Mouse (Mus musculus): ENCODE data around the gene Tmem33. TPM values are rescaled to one million over a fixed set of nuclear protein-coding genes. Genes with fewer than 3 reads are reported as not detected.

Gene Tmem33
- 128 and 130 TPM in 2 replicates for total RNA-seq (2021)
- long read RNA-seq, full-length matches to known transcripts, result 112 of 131 reads
- long read RNA-seq, partial matches to known transcripts, result 10 of 131 reads
- long read RNA-seq, other reads (novel, unspliced or antisense), result 9 of 131 reads

GRCm38 (mm10) chr5:67260531-67261371 is at the start of gene Tmem33:
TSS of gene Tmem33 (plus strand) at chr5:67260565.
- DNase-seq, result peak; percentile 90

DNA sequence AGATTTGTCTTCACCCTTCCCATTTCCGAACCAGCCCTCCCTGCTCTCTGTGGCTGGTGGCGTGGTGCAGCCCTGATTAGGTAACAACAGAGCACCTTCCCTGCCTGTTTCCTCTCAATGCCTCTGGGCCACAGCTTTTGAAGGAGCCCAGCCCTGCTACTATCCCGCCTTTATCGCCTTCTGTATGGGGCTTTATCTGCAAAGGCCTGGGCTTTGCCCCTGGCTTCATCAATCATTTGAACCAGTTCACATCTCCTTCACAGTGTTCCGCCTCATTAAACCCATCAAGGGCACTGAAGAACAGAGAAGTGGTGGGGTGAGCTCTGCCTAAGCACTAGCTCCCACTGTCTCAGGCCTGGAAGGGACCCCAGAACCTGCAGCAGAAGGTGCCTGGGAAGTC is 47.2 kb upstream of the Tmem33 start:
- DNase-seq, result no peak

DNA sequence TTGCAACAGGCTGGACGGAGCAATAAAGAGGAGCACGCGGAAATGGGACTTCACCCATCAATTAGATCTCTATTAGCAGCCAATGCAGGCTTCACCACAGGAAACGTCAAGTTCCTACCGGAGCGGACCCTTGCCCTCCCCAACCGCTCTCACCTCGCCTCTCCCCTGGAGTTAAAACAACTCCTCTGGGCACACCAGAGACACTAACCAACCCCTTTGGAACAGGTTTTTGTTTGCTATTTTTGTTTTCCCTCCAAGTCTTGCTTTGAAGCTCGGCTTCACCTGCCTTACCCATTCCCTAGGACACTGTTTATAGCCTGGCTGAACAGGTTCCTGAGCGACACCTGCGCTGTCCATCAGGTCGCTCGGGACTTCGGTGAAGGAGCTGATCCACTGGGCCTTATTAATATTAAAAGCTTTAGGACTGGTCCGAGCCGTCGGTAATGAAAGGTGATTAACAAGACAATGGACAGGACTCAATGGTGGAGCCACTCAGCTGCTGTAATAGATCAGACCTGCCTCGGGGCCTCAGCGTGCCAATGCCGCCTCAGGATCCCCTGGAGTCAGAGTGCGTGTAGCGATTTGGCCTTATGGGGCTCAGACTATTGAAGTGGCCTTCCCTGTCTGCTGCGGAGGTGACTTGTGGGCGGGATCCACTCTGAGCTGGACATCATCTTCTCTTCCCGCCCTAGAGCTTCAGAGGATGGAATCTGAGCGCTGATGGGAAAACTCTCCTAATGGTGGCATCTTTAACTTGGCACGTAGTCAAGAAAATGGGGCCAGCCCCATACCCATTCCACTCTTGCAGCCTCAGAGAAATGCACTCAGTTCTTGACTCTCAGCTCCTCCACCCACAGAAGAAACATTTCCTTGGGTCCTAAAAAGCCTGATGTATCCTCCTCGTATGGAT is 45.0 kb upstream of the Tmem33 start:
- no peak for DNase-seq

- DNase-seq, result no peak
Measured at GRCm38 (mm10) chr5:67216031-67216778, 44.2 kb upstream of the Tmem33 start.

GRCm38 (mm10) chr5:67216779-67217095 is 43.6 kb upstream of the Tmem33 start:
- no peak for DNase-seq

- no peak for DNase-seq
Measured at GRCm38 (mm10) chr5:67221901-67222300, 38.5 kb upstream of the Tmem33 start.

DNA sequence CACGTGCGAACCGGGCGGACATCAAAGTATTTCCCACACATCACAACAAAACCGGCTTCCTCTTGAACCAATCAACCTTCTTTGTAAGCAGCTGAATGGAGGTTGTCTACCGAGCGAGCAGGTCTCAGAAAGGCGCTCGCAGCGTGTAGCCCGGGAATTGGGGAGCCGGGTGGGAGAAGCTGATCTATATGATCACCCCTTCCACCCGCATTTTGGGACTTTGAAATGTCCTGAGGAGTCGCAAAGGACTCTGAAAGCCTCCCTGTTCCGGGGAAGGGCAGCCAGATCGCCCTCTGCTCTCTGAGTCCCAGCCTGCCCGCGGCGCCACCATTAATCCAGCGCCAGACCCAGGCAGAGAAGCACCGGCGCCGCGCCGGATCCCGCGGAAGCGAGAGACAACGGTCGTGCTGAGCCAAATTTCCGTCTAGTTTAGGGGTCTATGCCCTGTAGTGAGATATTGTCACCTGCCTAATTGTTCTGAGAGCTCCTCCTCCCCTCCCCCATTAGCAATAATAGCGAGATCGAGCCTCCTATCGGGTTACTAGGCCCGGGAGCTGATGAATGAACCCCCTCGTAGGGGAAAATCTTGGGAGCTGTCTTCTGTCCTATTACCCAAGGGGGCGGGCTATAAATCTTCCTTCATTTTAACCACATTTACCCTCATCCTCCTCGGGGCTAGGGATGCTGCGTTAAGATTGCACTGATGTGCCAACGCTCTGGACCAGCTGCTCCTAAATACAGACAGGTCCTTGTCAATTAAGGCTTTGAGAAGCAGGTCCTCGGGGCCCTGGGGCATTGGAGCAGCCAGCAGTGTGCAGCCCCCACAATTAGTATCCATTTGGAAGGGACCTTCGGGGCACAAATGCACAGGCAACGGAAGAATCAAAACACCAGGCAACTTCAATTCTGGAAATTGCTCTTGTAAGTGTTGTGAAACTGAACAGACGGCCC is 37.6 kb upstream of the Tmem33 start:
- peak; percentile 36 for DNase-seq

- DNase-seq, result no peak
Measured at GRCm38 (mm10) chr5:67223391-67224121, 36.8 kb upstream of the Tmem33 start.

- DNase-seq, result no peak
Measured at GRCm38 (mm10) chr5:67224122-67224502, 36.3 kb upstream of the Tmem33 start.

DNA sequence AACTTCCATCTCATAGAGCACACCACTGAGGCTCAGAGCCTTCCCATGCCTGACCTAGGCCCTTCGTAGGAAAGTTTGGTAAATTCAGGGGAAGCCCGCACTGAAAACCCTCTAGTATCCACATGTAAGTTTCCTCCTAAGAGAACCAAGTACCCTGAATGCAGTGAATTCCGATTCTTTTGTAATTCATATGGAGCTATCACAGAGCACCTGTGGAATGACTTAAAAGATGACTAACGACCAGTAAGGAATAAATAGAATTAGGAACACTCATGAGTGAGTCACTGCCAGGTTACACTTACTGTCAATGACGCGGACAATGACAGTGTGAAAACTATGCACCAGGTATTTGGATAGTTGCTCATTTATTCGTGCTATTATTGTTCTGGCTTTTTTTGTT is 34.6 kb upstream of the Tmem33 start:
- no peak for DNase-seq

DNA sequence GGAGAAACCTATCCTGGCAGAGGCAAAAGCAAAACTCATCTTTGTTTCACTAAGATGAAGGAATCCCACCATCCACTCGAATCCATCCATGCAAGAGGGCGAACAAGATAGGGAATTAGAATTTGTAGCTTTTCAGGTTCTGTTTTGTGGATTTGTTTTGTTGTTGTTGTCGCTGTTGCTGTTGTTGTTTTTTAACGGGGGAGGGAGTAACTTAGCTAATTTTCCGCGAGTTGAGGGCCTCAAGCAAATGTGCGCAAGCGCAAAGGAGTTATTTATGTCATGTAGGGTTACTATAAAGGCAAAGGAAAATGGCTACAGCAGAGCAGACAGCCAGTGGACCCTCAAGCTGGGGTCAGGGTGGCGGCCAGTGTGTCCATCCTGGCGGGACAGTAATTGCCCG is 33.1 kb upstream of the Tmem33 start:
- DNase-seq, result no peak

DNA sequence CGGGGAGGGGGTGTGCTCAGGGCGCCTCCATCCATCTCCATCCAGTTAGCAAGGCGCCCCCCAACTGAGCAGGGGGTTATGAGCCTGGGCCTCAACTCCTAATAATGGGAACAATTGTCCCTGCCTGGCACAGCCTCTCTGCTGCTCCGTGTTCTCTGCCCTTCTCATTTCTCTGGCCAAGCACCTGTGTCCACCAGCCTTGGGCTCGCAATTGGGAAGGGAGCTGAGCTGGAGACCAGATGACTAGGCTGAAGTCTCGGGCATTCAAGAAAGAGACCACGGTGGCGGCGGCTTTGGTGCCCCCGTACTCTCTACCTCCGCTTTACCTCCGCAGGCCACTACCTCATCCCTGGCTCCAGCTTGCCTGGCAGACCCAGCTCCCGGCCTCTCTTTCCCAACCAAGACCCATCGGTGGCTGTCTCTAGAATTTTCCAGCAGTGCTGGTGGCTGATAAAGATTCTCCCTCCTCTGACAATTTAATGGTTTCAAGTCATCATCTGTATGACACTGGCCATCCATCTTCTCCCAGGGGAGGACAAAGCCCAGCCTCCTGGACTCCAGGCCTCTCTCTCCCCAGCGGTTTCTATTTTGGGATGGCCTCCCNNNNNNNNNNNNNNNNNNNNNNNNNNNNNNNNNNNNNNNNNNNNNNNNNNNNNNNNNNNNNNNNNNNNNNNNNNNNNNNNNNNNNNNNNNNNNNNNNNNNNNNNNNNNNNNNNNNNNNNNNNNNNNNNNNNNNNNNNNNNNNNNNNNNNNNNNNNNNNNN is 32.5 kb upstream of the Tmem33 start:
- no peak for DNase-seq

DNA sequence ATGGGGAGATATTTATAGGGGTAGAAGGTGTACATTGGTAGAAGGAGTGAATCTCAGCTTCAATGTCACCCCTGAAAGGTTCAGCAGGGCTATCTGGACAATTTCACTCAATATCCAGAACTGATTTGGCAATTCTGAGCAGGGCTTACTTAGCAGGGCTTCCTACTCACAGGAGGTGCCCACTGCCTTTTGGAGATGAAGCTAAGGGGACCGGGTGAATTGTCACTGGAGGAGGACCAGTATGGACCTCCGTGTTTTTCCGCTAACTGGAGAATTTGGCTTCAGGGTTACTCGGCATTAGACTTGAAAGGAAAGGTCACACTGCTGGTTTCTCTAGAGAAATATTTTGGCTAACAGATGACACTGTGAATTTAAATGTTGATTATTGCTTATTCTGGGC is 25.7 kb upstream of the Tmem33 start:
- no peak for DNase-seq

DNA sequence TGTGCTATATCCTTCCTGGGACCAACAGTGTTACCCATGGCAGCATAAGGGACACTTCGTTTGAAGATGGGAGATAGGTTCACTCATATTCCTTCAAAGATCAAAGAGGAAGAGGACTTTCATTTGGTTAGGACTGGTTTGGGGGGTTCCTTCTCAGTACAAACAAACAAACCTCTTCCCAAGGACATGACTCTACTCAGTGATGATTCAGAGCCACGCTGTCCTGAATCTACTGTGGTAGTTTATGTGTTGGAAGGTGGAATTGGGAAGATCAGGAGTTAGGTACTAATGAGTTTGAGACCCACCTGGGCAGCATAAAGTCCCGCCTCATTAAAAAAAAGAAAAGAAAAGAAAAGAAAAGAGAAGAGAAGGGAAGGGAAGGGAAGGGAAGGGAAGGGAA is 24.9 kb upstream of the Tmem33 start:
- DNase-seq, result no peak

DNA sequence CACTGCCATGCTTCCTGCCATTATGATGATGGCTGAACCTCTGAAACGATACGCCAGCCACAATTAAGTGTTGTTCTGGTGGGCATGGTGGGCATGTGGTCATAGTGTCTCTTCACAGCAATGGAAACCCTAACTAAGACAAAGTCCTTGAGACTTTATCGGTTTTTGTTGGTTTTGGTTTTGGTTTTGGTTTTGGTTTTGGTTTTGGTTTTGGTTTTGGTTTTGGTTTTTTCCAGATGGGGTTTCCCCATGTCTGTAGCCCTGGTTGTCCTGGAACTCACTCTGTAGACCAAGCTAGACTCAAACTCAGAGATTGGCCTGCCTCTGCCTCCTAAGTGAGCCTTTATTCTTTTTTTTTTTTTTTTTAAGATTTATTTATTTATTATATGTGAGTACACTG is 23.8 kb upstream of the Tmem33 start:
- DNase-seq, result no peak

DNA sequence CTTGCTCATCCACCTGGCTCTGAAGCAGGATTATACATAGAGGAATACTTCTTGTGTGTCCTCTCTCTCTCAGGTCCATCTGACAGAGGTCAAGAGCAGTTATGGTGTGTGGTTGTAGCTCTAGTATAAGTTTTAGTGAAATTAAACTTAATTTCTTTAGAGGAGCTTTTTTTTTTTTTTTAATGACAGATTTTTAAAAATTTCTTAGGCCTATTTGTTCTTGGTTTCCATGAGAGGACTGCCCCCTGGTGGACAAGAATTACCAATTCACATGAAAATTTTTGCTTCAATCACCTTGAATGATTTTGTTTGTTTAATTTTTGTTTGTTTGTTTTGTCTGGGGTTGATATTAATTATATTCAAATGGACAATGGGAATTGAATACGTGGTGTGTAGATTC is 22.1 kb upstream of the Tmem33 start:
- DNase-seq, result no peak

DNA sequence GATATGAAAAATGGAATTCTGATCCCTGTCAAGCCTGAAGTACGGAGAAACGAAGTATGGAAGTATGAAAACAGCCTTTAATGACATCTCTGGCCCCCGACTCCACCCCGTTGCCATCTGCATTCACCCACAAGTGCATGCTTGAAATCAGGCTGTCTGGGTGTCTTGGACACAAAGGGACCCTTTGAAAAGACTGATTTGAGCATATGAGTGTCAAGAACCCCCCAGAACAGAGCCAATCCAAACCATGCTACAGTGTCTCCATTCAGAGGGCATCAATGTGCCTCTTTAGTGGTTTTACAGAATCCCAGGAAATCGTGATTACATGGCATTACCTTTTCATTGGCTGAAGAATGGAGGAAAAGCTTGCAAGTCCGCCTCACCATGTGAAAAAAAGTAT is 18.7 kb upstream of the Tmem33 start:
- DNase-seq, result no peak

- no peak for DNase-seq
Measured at GRCm38 (mm10) chr5:67243231-67243630, 17.1 kb upstream of the Tmem33 start.

- no peak for DNase-seq
Measured at GRCm38 (mm10) chr5:67252261-67252660, 8.1 kb upstream of the Tmem33 start.

DNA sequence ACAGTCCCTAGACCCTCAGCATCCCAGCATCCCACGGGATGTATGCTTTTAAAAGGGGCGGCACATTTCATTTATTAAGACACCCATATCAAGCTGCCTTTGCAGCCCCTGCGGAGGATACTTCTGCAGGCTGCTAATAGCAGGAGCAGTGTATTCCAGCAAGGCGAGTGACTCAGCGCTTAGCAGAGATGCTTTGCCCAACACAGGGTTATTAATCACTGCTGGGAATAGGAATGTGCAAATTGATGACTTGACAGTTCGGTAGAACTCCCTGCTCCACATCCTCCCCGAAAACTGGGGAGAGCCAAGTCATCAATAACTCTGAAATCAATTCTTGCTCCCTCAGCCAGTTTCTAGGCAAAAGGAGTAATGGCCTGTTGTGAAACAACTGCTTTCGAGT is 4.7 kb upstream of the Tmem33 start:
- peak; percentile 2 for DNase-seq
